Mouse (Mus musculus): ENCODE measurements around the gene Adamts2. TPM values are rescaled to one million over a fixed set of nuclear protein-coding genes. Genes with fewer than 3 reads are reported as not detected.

Adamts2 gene
- polyA plus RNA-seq, 1 experiment from 2014 or later: 0.69 TPM

- Histone ChIP-seq H3K27ac (ENCODE audit: low read depth, low read length) (no peak overlapping the region), H3K4me3 (ENCODE audit: low read depth, low read length) (no peak overlapping the region), H3K4me2 (ENCODE audit: low read length) (no peak overlapping the region), H3K36me3 (ENCODE audit: control insufficient read depth, insufficient read depth, low read length) (no peaks in the 10 kb centered on the region), H3K4me1 (ENCODE audit: control insufficient read depth, insufficient read depth, low read length) (0 out of 2 replicates have a peak, but pooled peaks cover 2% of the 10 kb centered on the region), H3K9me3 (replicated peaks; ENCODE audit: control insufficient read depth, low read length) (no peaks in the 10 kb centered on the region), H3K9ac (ENCODE audit: low read length) (no peak overlapping the region), H3K27me3 (replicated peaks; ENCODE audit: control insufficient read depth, insufficient read depth, low read length) (no peaks in the 10 kb centered on the region)
- peak; percentile 10 for DNase-seq (ENCODE audit: low spot score)
- no peak for ATAC-seq
- WGBS: 56% methylated on average over 7 of the region's 7 CpGs
Measured at GRCm38 (mm10) chr11:50672866-50673265, 71.0 kb downstream of the Adamts2 start.

- Histone ChIP-seq H3K9ac (ENCODE audit: low read length) (no peak overlapping the region), H3K27me3 (replicated peaks; ENCODE audit: control insufficient read depth, insufficient read depth, low read length) (no peaks in the 10 kb centered on the region), H3K36me3 (ENCODE audit: control insufficient read depth, insufficient read depth, low read length) (no peaks in the 10 kb centered on the region), H3K9me3 (replicated peaks; ENCODE audit: control insufficient read depth, low read length) (no peaks in the 10 kb centered on the region), H3K27ac (ENCODE audit: low read depth, low read length) (no peak overlapping the region), H3K4me3 (ENCODE audit: low read depth, low read length) (no peak overlapping the region), H3K4me1 (ENCODE audit: control insufficient read depth, insufficient read depth, low read length) (0 out of 2 replicates have a peak, but pooled peaks cover 2% of the 10 kb centered on the region), H3K4me2 (ENCODE audit: low read length) (no peak overlapping the region)
- ATAC-seq (no peak), DNase-seq (ENCODE audit: low spot score) (no peak)
- 74% methylated on average over 6 of the region's 7 CpGs for WGBS
Measured at GRCm38 (mm10) chr11:50673525-50674250, 71.8 kb downstream of the Adamts2 start.

GRCm38 (mm10) chr11:50674390-50674789 is 72.5 kb downstream of the Adamts2 start:
- no peak overlapping the region for H3K27ac ChIP-seq (ENCODE audit: low read depth, low read length)
- H3K4me1 ChIP-seq (ENCODE audit: control insufficient read depth, insufficient read depth, low read length): 0 out of 2 replicates have a peak, but pooled peaks cover under 1% of the 10 kb centered on the region
- H3K9me3 ChIP-seq (replicated peaks; ENCODE audit: control insufficient read depth, low read length): no peaks in the 10 kb centered on the region
- H3K9ac ChIP-seq (ENCODE audit: low read length): no peak overlapping the region
- no peaks in the 10 kb centered on the region for H3K36me3 ChIP-seq (ENCODE audit: control insufficient read depth, insufficient read depth, low read length)
- H3K4me3 ChIP-seq (ENCODE audit: low read depth, low read length): no peak overlapping the region
- ATAC-seq: no peak
- 80% methylated on average over 9 of the region's 9 CpGs for WGBS
- no peak overlapping the region for H3K4me2 ChIP-seq (ENCODE audit: low read length)
- DNase-seq (ENCODE audit: low spot score): no peak
- no peaks in the 10 kb centered on the region for H3K27me3 ChIP-seq (replicated peaks; ENCODE audit: control insufficient read depth, insufficient read depth, low read length)

GRCm38 (mm10) chr11:50678650-50679049 is 76.8 kb downstream of the Adamts2 start:
- Histone ChIP-seq H3K27me3 (replicated peaks; ENCODE audit: control insufficient read depth, insufficient read depth, low read length) (no peaks in the 10 kb centered on the region), H3K36me3 (ENCODE audit: control insufficient read depth, insufficient read depth, low read length) (no peaks in the 10 kb centered on the region), H3K4me2 (ENCODE audit: low read length) (no peak overlapping the region), H3K9ac (ENCODE audit: low read length) (no peak overlapping the region), H3K4me1 (ENCODE audit: control insufficient read depth, insufficient read depth, low read length) (no peaks in the 10 kb centered on the region), H3K9me3 (replicated peaks; ENCODE audit: control insufficient read depth, low read length) (no peaks in the 10 kb centered on the region), H3K4me3 (ENCODE audit: low read depth, low read length) (no peak overlapping the region), H3K27ac (ENCODE audit: low read depth, low read length) (no peak overlapping the region)
- DNase-seq (ENCODE audit: low spot score): no peak
- ATAC-seq: no peak
- 89% methylated on average over 10 of the region's 10 CpGs for WGBS

GRCm38 (mm10) chr11:50681940-50682339 is 80.1 kb downstream of the Adamts2 start:
- ATAC-seq (no peak), DNase-seq (ENCODE audit: low spot score) (no peak)
- H3K9ac ChIP-seq (ENCODE audit: low read length): no peak overlapping the region
- H3K36me3 ChIP-seq (ENCODE audit: control insufficient read depth, insufficient read depth, low read length): no peaks in the 10 kb centered on the region
- WGBS: 94% methylated on average over 7 of the region's 7 CpGs
- H3K27me3 ChIP-seq (replicated peaks; ENCODE audit: control insufficient read depth, insufficient read depth, low read length): no peaks in the 10 kb centered on the region
- H3K4me1 ChIP-seq (ENCODE audit: control insufficient read depth, insufficient read depth, low read length): no peaks in the 10 kb centered on the region
- no peaks in the 10 kb centered on the region for H3K9me3 ChIP-seq (replicated peaks; ENCODE audit: control insufficient read depth, low read length)
- H3K4me3 ChIP-seq (ENCODE audit: low read depth, low read length): no peak overlapping the region
- H3K27ac ChIP-seq (ENCODE audit: low read depth, low read length): no peak overlapping the region
- H3K4me2 ChIP-seq (ENCODE audit: low read length): no peak overlapping the region

GRCm38 (mm10) chr11:50683821-50684220 is 81.9 kb downstream of the Adamts2 start:
- Histone ChIP-seq H3K36me3 (ENCODE audit: control insufficient read depth, insufficient read depth, low read length) (no peaks in the 10 kb centered on the region), H3K4me2 (ENCODE audit: low read length) (no peak overlapping the region), H3K9ac (ENCODE audit: low read length) (no peak overlapping the region), H3K27ac (ENCODE audit: low read depth, low read length) (no peak overlapping the region), H3K4me1 (ENCODE audit: control insufficient read depth, insufficient read depth, low read length) (no peaks in the 10 kb centered on the region), H3K27me3 (replicated peaks; ENCODE audit: control insufficient read depth, insufficient read depth, low read length) (no peaks in the 10 kb centered on the region), H3K9me3 (replicated peaks; ENCODE audit: control insufficient read depth, low read length) (no peaks in the 10 kb centered on the region), H3K4me3 (ENCODE audit: low read depth, low read length) (no peak overlapping the region)
- DNase-seq (ENCODE audit: low spot score): no peak
- WGBS: 79% methylated on average over 2 of the region's 2 CpGs
- ATAC-seq: no peak

GRCm38 (mm10) chr11:50688584-50688983 is 86.7 kb downstream of the Adamts2 start:
- H3K36me3 ChIP-seq (ENCODE audit: control insufficient read depth, insufficient read depth, low read length): no peaks in the 10 kb centered on the region

GRCm38 (mm10) chr11:50689672-50690071 is 87.8 kb downstream of the Adamts2 start:
- Histone ChIP-seq H3K4me1 (ENCODE audit: control insufficient read depth, insufficient read depth, low read length) (no peaks in the 10 kb centered on the region), H3K4me3 (ENCODE audit: low read depth, low read length) (no peak overlapping the region), H3K27ac (ENCODE audit: low read depth, low read length) (no peak overlapping the region), H3K36me3 (ENCODE audit: control insufficient read depth, insufficient read depth, low read length) (no peaks in the 10 kb centered on the region), H3K4me2 (ENCODE audit: low read length) (no peak overlapping the region), H3K9ac (ENCODE audit: low read length) (no peak overlapping the region), H3K27me3 (replicated peaks; ENCODE audit: control insufficient read depth, insufficient read depth, low read length) (no peaks in the 10 kb centered on the region), H3K9me3 (replicated peaks; ENCODE audit: control insufficient read depth, low read length) (no peaks in the 10 kb centered on the region)
- DNase-seq (ENCODE audit: low spot score) (no peak), ATAC-seq (no peak)
- WGBS: 94% methylated on average over 4 of the region's 4 CpGs

More at GRCm38 (mm10) chr11:50688584-50688983, 86.7 kb downstream of the Adamts2 start:
- H3K4me3 ChIP-seq (ENCODE audit: low read depth, low read length): no peak overlapping the region
- DNase-seq (ENCODE audit: low spot score) (no peak), ATAC-seq (no peak)
- H3K27ac ChIP-seq (ENCODE audit: low read depth, low read length): no peak overlapping the region
- H3K9ac ChIP-seq (ENCODE audit: low read length): no peak overlapping the region
- H3K4me2 ChIP-seq (ENCODE audit: low read length): no peak overlapping the region
- H3K4me1 ChIP-seq (ENCODE audit: control insufficient read depth, insufficient read depth, low read length): no peaks in the 10 kb centered on the region
- H3K9me3 ChIP-seq (replicated peaks; ENCODE audit: control insufficient read depth, low read length): no peaks in the 10 kb centered on the region
- no peaks in the 10 kb centered on the region for H3K27me3 ChIP-seq (replicated peaks; ENCODE audit: control insufficient read depth, insufficient read depth, low read length)
- WGBS: 95% methylated on average over 3 of the region's 3 CpGs

GRCm38 (mm10) chr11:50699971-50700370 is 98.1 kb downstream of the Adamts2 start:
- no peak for DNase-seq (ENCODE audit: low spot score)
- Histone ChIP-seq H3K4me1 (ENCODE audit: control insufficient read depth, insufficient read depth, low read length) (no peaks in the 10 kb centered on the region), H3K9me3 (replicated peaks; ENCODE audit: control insufficient read depth, low read length) (no peaks in the 10 kb centered on the region), H3K36me3 (ENCODE audit: control insufficient read depth, insufficient read depth, low read length) (no peaks in the 10 kb centered on the region), H3K27ac (ENCODE audit: low read depth, low read length) (no peak overlapping the region), H3K27me3 (replicated peaks; ENCODE audit: control insufficient read depth, insufficient read depth, low read length) (no peaks in the 10 kb centered on the region), H3K4me3 (ENCODE audit: low read depth, low read length) (no peak overlapping the region), H3K9ac (ENCODE audit: low read length) (no peak overlapping the region), H3K4me2 (ENCODE audit: low read length) (no peak overlapping the region)
- ATAC-seq: no peak
- WGBS: 92% methylated on average over 12 of the region's 12 CpGs
